Mouse (Mus musculus) spleen, postnatal 10 days (tissue): ENCODE measurements around the gene Rnf149.
A peak's percentile ranks its signal among the peaks of the same experiment; 100 is the strongest.
"Not testable (repeated sequence)": the region's sequence is repeated elsewhere in the genome, so short reads cannot be mapped to it uniquely, and the experiment has no call there.

ENCODE experiments used
- DNase-seq, 2 experiments: peaks; one replicate each; pipeline ENCODE4 v3.0.0; 2021 to 2022; ENCODE audit warnings: low spot score in 2 of 2

Rnf149 gene

GRCm38 (mm10) chr1:39577253-39577705 is at the start of gene Rnf149:
TSS of gene Rnf149 (minus strand) at chr1:39577405.
- peak; percentile 94 to 96 for DNase-seq

- no peak for DNase-seq
Measured at GRCm38 (mm10) chr1:39625491-39625890, 48.3 kb upstream of the Rnf149 start.

- no peak for DNase-seq
Measured at GRCm38 (mm10) chr1:39623729-39624128, 46.5 kb upstream of the Rnf149 start.

- no peak for DNase-seq
Measured at GRCm38 (mm10) chr1:39623106-39623505, 45.9 kb upstream of the Rnf149 start.

- DNase-seq = no peak
Measured at GRCm38 (mm10) chr1:39618524-39618923, 41.3 kb upstream of the Rnf149 start.

GRCm38 (mm10) chr1:39615526-39615925 is 38.3 kb upstream of the Rnf149 start:
- no peak for DNase-seq

GRCm38 (mm10) chr1:39614462-39615279 is 37.5 kb upstream of the Rnf149 start:
- peak; percentile 24 to 61 for DNase-seq

- DNase-seq = no peak
Measured at GRCm38 (mm10) chr1:39613061-39613460, 35.9 kb upstream of the Rnf149 start.

GRCm38 (mm10) chr1:39612491-39612890 is 35.3 kb upstream of the Rnf149 start:
- no peak for DNase-seq

- DNase-seq = no peak
Measured at GRCm38 (mm10) chr1:39608534-39608933, 31.3 kb upstream of the Rnf149 start.

GRCm38 (mm10) chr1:39602477-39602876 is 25.3 kb upstream of the Rnf149 start:
- DNase-seq = no peak

GRCm38 (mm10) chr1:39598726-39599125 is 21.5 kb upstream of the Rnf149 start:
- no peak for DNase-seq

GRCm38 (mm10) chr1:39597135-39597534 is 19.9 kb upstream of the Rnf149 start:
- not testable (repeated sequence) for DNase-seq

GRCm38 (mm10) chr1:39593836-39594235 is 16.6 kb upstream of the Rnf149 start:
- DNase-seq = no peak

GRCm38 (mm10) chr1:39592090-39592489 is 14.9 kb upstream of the Rnf149 start:
- DNase-seq = no peak

- DNase-seq = not testable (repeated sequence)
Measured at GRCm38 (mm10) chr1:39591557-39591956, 14.4 kb upstream of the Rnf149 start.

- no peak for DNase-seq
Measured at GRCm38 (mm10) chr1:39590193-39590592, 13.0 kb upstream of the Rnf149 start.

- no peak for DNase-seq
Measured at GRCm38 (mm10) chr1:39585416-39585815, 8.2 kb upstream of the Rnf149 start.

GRCm38 (mm10) chr1:39583173-39583572 is 6.0 kb upstream of the Rnf149 start:
- no peak for DNase-seq

GRCm38 (mm10) chr1:39581215-39581614 is 4.0 kb upstream of the Rnf149 start:
- no peak for DNase-seq

GRCm38 (mm10) chr1:39579139-39579538 is 1.9 kb upstream of the Rnf149 start:
- DNase-seq = no peak

- no peak for DNase-seq
Measured at GRCm38 (mm10) chr1:39578446-39578845, 1.2 kb upstream of the Rnf149 start.

- peak; percentile 63 to 70 for DNase-seq
Measured at GRCm38 (mm10) chr1:39576431-39577243, 568 bp downstream of the Rnf149 start.
